Mouse (Mus musculus) liver, embryonic 14.5 days (tissue): ENCODE results near the gene Zfp326. TPM values are rescaled to one million over a fixed set of nuclear protein-coding genes. Genes with fewer than 3 reads are reported as not detected.

Source experiments
- ATAC-seq: fragments of 200-750 bp; cut with Nextera tagmentation; 2 replicates; pipeline ENCODE4 v1.8.0; 2017; ENCODE audit warnings: moderate number of reproducible peaks, mild to moderate bottlenecking, moderate library complexity; ENCODE audit not compliant: insufficient read depth
- DNase-seq, 3 experiments: peaks; one replicate each; pipeline ENCODE4 v3.0.0-alpha.2; 2012 to 2013; ENCODE audit warnings: low read depth in 3 of 3, low spot score in 3 of 3
- H3K27ac ChIP-seq: fragments of 300-500 bp; sonication (generic); 2 replicates; pipeline ENCODE4 v1.5.1; 2014; ENCODE audit warnings: moderate library complexity, mild to moderate bottlenecking, control low read depth, inconsistent platforms
- H3K27me3 ChIP-seq: fragments of 300-500 bp; sonication (generic); 2 replicates; pipeline ENCODE4 v1.6.1; 2014; ENCODE audit warnings: mild to moderate bottlenecking, low read length, moderate library complexity; ENCODE audit not compliant: control insufficient read depth, insufficient read depth
- H3K36me3 ChIP-seq: fragments of 300-500 bp; sonication (generic); replicated peaks from 2 replicates; pipeline ENCODE4 v1.6.1; 2014; ENCODE audit warnings: low read depth; ENCODE audit not compliant: control insufficient read depth, insufficient read depth
- H3K4me1 ChIP-seq, 2 experiments: fragments of 200-500 bp in 1 of 2; fragments of 300-500 bp in 1 of 2; sonication (generic) in 1 of 2; replicated peaks; 2 replicates each; pipeline ENCODE4 v1.6.1; 2012 to 2014; ENCODE audit warnings: antibody characterized with exemption in 1 of 2, inconsistent platforms in 1 of 2, low read length in 1 of 2; ENCODE audit not compliant: control insufficient read depth in 2 of 2, insufficient read depth in 2 of 2
- H3K4me2 ChIP-seq: fragments of 300-500 bp; sonication (generic); 2 replicates; pipeline ENCODE4 v1.6.1; 2014; ENCODE audit warnings: low read depth, mild to moderate bottlenecking, control low read depth, moderate library complexity
- H3K4me3 ChIP-seq, 2 experiments: fragments of 200-500 bp in 1 of 2; fragments of 300-500 bp in 1 of 2; sonication (generic) in 1 of 2; 2 replicates each; pipeline ENCODE4 v1.5.1; 2012 to 2014; ENCODE audit warnings: low read depth in 2 of 2, low read length in 2 of 2, mild to moderate bottlenecking in 2 of 2, control low read depth in 1 of 2, inconsistent platforms in 1 of 2, moderate library complexity in 1 of 2; ENCODE audit not compliant: insufficient read depth in 1 of 2
- H3K9ac ChIP-seq: fragments of 300-500 bp; sonication (generic); replicated peaks from 2 replicates; pipeline ENCODE4 v1.6.1; 2014; ENCODE audit warnings: mild to moderate bottlenecking, control low read depth, moderate library complexity
- H3K9me3 ChIP-seq: fragments of 300-500 bp; sonication (generic); 2 replicates; pipeline ENCODE4 v1.6.1; 2016; ENCODE audit warnings: low read length, mixed read lengths; ENCODE audit not compliant: control insufficient read depth
- CTCF ChIP-seq: IDR thresholded peaks from 2 replicates; pipeline ENCODE4 v1.5.1; 2016; ENCODE audit warnings: antibody characterized with exemption, low read depth, control low read depth
- EP300 ChIP-seq: IDR thresholded peaks from 2 replicates; pipeline ENCODE4 v1.6.1; 2016; ENCODE audit warnings: antibody characterized with exemption, low read depth
- WGBS: fragments of 180-500 bp; shearing (Covaris S2); extraction: QIAGEN DNeasy Blood & Tissue Kit; methylation state at CpG from one replicate; pipeline ENCODE4 v1.1.7; 2014; ENCODE audit not compliant: insufficient replicate concordance; 5-methylcytosine and 5-hydroxymethylcytosine counted together
- polyA plus RNA-seq, 2 experiments: library from polyadenylated mRNA; depleted of rRNA in 1 of 2; stranded (reverse) in 1 of 2; unstranded in 1 of 2; fragments of >200 nt; fragmentation: Nextera tagmentation in 1 of 2; extraction: Ambion mirVana in 1 of 2; gene quantifications; 2 replicates each; pipeline versions ENCODE4 v1.2.1 to v1.2.3; 2012 to 2014

Gene Zfp326
- polyA plus RNA-seq, 2 experiments = 3.3 to 7.3 TPM

DNA sequence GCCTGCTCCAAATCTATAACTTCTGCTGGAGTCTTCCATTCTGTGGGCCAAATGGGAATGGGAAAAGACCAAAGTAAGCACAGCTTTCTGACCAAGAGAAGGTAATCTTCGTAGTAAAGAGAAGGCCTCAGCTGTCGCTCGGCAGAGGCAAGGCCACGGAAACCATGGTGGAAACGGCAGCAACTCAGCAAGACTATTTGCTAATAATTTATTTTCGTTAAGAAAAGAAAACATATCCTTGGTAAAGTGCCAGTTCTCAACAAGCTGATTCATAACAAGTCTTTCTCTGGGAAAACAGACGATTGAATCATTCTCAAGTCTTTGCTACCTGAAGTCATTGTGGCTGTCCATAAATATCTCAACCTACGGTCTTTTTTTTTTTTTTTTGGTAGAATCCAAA, 28.6 kb upstream of the Zfp326 start:
- TF ChIP-seq EP300 = no peak
- TF ChIP-seq CTCF = no peak
- Histone ChIP-seq H3K4me3 (no peak overlapping the region), H3K27me3 (no peaks in the 10 kb centered on the region), H3K9me3 (no peaks in the 10 kb centered on the region), H3K9ac (no peak overlapping the region), H3K36me3 (no peaks in the 10 kb centered on the region), H3K27ac (no peak overlapping the region), H3K4me1 (peaks cover 0 to 6% of the 10 kb centered on the region in 2 experiments; a peak in 2 of 4 replicates), H3K4me2 (no peak overlapping the region)
- DNase-seq (no peak), ATAC-seq (no peak)
- WGBS = 73% methylated on average over 8 of the region's 8 CpGs

DNA sequence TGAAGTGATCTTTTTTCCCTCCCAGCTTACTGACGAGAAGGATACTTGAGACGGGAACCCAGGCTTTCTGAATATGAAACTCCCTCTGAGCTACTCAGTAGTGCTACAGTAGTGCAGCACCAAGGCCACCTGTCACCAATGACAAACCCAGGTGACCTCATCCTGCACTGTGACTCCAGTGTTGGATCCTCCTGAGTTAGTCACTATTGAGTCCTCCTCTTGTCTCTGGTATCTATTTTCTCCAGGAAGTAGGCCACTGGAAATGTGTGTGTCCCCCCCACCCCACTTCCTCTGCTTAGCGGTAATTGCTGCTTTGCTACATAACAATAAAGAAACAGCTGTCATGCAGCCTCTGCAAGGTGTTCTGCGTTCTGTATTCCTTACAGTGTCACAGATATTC, 27.1 kb upstream of the Zfp326 start:
- H3K9me3 ChIP-seq = no peaks in the 10 kb centered on the region
- no peaks in the 10 kb centered on the region for H3K27me3 ChIP-seq
- no peak overlapping the region for H3K9ac ChIP-seq
- 34% methylated on average over 4 of the region's 4 CpGs for WGBS
- DNase-seq (no peak), ATAC-seq (no peak)
- H3K27ac ChIP-seq = no peak overlapping the region
- no peak overlapping the region for H3K4me3 ChIP-seq
- no peak for TF ChIP-seq CTCF
- no peak for TF ChIP-seq EP300
- H3K4me2 ChIP-seq = no peak overlapping the region
- H3K36me3 ChIP-seq = no peaks in the 10 kb centered on the region
- peaks cover 0 to 6% of the 10 kb centered on the region in 2 experiments; a peak in 2 of 4 replicates for H3K4me1 ChIP-seq

DNA sequence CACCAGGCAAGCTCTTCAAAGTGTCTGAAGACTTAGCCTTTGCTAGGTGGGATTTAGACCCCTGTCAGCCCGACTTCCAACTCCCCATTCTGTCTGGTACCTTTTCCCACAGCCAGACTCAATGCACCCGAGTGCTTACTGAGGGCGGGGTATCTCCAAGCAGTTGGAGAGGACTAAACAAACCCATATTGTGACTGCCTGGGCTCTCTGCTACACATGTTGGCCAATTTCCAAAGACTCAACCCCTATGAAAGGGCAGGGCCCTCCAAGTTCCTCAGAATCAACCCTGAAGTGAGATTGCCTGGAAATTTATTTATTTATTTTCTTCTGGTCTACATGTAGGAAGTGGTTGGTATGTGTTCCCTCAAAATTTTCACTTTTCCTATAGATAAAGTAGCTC, 26.7 kb upstream of the Zfp326 start:
- TF ChIP-seq CTCF = no peak
- TF ChIP-seq EP300 = no peak

DNA sequence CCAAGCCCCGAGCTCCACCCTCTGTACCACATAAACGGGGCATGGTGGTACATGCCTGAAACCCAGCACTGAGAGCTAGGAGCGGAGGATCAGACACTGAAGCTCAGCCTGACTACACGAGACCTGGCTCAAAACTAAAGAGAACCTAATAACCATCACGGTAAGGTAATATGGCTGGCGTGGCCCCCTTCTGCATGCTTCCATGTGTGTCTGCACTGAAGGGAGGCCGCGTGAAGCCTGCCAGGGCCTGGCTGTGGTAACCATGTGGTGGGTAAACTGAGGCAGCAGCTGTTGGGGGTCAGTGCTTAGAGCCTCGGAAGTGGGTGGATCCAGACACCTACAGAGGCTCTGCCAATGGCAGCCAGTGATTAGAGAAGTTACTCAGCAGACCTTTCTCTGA, 23.1 kb upstream of the Zfp326 start:
- WGBS = 63% methylated on average over 9 of the region's 9 CpGs
- Histone ChIP-seq H3K27me3 (no peaks in the 10 kb centered on the region), H3K36me3 (no peaks in the 10 kb centered on the region), H3K4me1 (peaks cover 0 to 6% of the 10 kb centered on the region in 2 experiments; a peak in 2 of 4 replicates), H3K27ac (no peak overlapping the region), H3K4me3 (no peak overlapping the region), H3K4me2 (no peak overlapping the region), H3K9ac (no peak overlapping the region), H3K9me3 (no peaks in the 10 kb centered on the region)
- TF ChIP-seq EP300 = no peak
- TF ChIP-seq CTCF = no peak
- DNase-seq = no peak
- ATAC-seq = no peak

More for the DNA sequence above, 26.7 kb upstream of the Zfp326 start:
- Histone ChIP-seq H3K4me2 (no peak overlapping the region), H3K27ac (no peak overlapping the region), H3K4me1 (peaks cover 0 to 6% of the 10 kb centered on the region in 2 experiments; a peak in 2 of 4 replicates), H3K4me3 (no peak overlapping the region), H3K27me3 (no peaks in the 10 kb centered on the region), H3K36me3 (no peaks in the 10 kb centered on the region), H3K9me3 (no peaks in the 10 kb centered on the region), H3K9ac (no peak overlapping the region)
- ATAC-seq = no peak
- 22% methylated on average over 3 of the region's 3 CpGs for WGBS
- DNase-seq = no peak

DNA sequence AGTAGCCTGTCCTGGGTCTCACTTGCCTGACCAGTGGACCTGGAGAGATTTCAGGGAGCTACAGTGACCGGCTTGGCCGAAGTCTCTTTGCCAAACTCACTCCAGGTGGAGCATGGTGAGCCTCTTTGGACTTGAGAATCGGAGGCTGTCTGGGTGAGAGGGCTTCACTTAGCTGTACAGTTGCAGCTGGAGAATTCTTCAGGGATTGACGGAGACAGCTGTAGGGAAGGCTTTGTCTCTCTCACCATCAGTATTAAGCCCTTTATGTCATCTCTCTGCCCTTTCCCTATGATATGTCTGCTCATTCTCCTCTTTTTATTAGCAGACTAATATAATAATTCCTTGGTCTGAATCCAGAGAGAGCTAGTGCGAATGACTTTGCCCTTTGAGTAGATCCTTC, 18.9 kb upstream of the Zfp326 start:
- Histone ChIP-seq H3K9me3 (no peaks in the 10 kb centered on the region), H3K4me2 (no peak overlapping the region), H3K9ac (no peak overlapping the region), H3K36me3 (no peaks in the 10 kb centered on the region), H3K27ac (no peak overlapping the region), H3K4me3 (no peak overlapping the region), H3K4me1 (peaks cover 0 to 14% of the 10 kb centered on the region in 2 experiments; a peak in 2 of 4 replicates), H3K27me3 (no peaks in the 10 kb centered on the region)
- DNase-seq (no peak), ATAC-seq (no peak)
- WGBS = 67% methylated on average over 5 of the region's 5 CpGs
- no peak for TF ChIP-seq CTCF
- TF ChIP-seq EP300 = no peak
